Mouse (Mus musculus) left cerebral cortex, adult 18-20 months (tissue): ENCODE results near the gene Taf1c. TPM values are rescaled to one million over a fixed set of nuclear protein-coding genes. Genes with fewer than 3 reads are reported as not detected.

ENCODE experiments used
- DNase-seq, 2 experiments: peaks; one replicate each; pipeline ENCODE4 v3.0.0; 2021 to 2022; ENCODE audit warnings: low spot score in 2 of 2, mixed read lengths in 1 of 2
- total RNA-seq, 2 experiments: library from RNA; stranded (reverse); gene quantifications; 2 replicates each; pipeline ENCODE4 v1.2.3; 2021

Taf1c gene
- total RNA-seq, 2 experiments from 2014 or later, result 10.7 to 12.3 TPM

- DNase-seq, result no peak
Measured at GRCm38 (mm10) chr8:119575366-119575726, 29.7 kb downstream of the Taf1c start.

GRCm38 (mm10) chr8:119574437-119575365 lies 30.3 kb downstream of the Taf1c start, which contains the start of the genes Hsdl1 and Dnaaf1:
Gene Hsdl1 (minus strand): TSS chr8:119575183.
Gene Dnaaf1 (plus strand): TSS chr8:119575235.
- peak; percentile 97 to 99 for DNase-seq

GRCm38 (mm10) chr8:119572411-119572810 lies 32.6 kb downstream of the Taf1c start:
- no peak for DNase-seq

GRCm38 (mm10) chr8:119571135-119571534 lies 33.9 kb downstream of the Taf1c start:
- no peak for DNase-seq

- no peak for DNase-seq
Measured at GRCm38 (mm10) chr8:119569881-119570280, 35.1 kb downstream of the Taf1c start.

GRCm38 (mm10) chr8:119568951-119569350 lies 36.1 kb downstream of the Taf1c start:
- DNase-seq, result no peak

GRCm38 (mm10) chr8:119568251-119568650 lies 36.8 kb downstream of the Taf1c start:
- DNase-seq, result no peak

- no peak for DNase-seq
Measured at GRCm38 (mm10) chr8:119566367-119566766, 38.7 kb downstream of the Taf1c start.

- DNase-seq, result no peak
Measured at GRCm38 (mm10) chr8:119563849-119564251, 41.2 kb downstream of the Taf1c start.

- DNase-seq, result no peak
Measured at GRCm38 (mm10) chr8:119559402-119559720, 45.7 kb downstream of the Taf1c start.

GRCm38 (mm10) chr8:119558603-119559401 lies 46.2 kb downstream of the Taf1c start, which contains the start of gene Mbtps1:
Gene Mbtps1 (minus strand): TSS chr8:119558735.
- peak; percentile 96 to 98 for DNase-seq

- DNase-seq, result peak in 1 of 2 experiments; percentile 69
Measured at GRCm38 (mm10) chr8:119557821-119558602, 47.0 kb downstream of the Taf1c start.

GRCm38 (mm10) chr8:119557132-119557531 lies 47.9 kb downstream of the Taf1c start:
- no peak for DNase-seq

GRCm38 (mm10) chr8:119555861-119556260 lies 49.2 kb downstream of the Taf1c start:
- DNase-seq, result no peak

GRCm38 (mm10) chr8:119552967-119553366 lies 52.1 kb downstream of the Taf1c start:
- DNase-seq, result no peak

- DNase-seq, result no peak
Measured at GRCm38 (mm10) chr8:119548560-119549113, 56.4 kb downstream of the Taf1c start.

Other genes starting within 250 kb of the Taf1c start
- gene Mlycd, start 210.3 kb downstream of the Taf1c start, total RNA-seq, result 10 to 100 TPM; 27.1 to 28.1 TPM
- gene Osgin1, start 171.1 kb downstream of the Taf1c start, total RNA-seq, result under 1 TPM; 0.45 to 0.72 TPM
- 10 to 100 TPM; 72.8 to 99.1 TPM for gene Necab2, start 158.5 kb downstream of the Taf1c start, total RNA-seq
- gene Slc38a8, start 103.5 kb downstream of the Taf1c start, total RNA-seq, result under 1 TPM; 0.26 to 0.93 TPM
- 10 to 100 TPM; 61.9 to 65.5 TPM for gene Mbtps1, start 46.5 kb downstream of the Taf1c start, total RNA-seq
- 10 to 100 TPM; 47.2 to 55.7 TPM for gene Hsdl1, start 30.0 kb downstream of the Taf1c start, total RNA-seq
- under 1 TPM; 0.19 to 0.21 TPM for gene Dnaaf1, start 30.0 kb downstream of the Taf1c start, total RNA-seq
- under 1 TPM; 0.37 to 0.45 TPM for gene Adad2, start 7.5 kb upstream of the Taf1c start, total RNA-seq
- 1 to 10 TPM; 2.1 to 2.9 TPM for gene Kcng4, start 30.5 kb upstream of the Taf1c start, total RNA-seq
- gene Wfdc1, start 61.1 kb upstream of the Taf1c start, total RNA-seq, result 1 to 10 TPM; 8.3 to 10.0 TPM
- 1 to 10 TPM; 1.9 to 2.1 TPM for gene Atp2c2, start 94.8 kb upstream of the Taf1c start, total RNA-seq
- 10 to 100 TPM; 14.5 to 15.3 TPM for gene Tldc1, start 173.2 kb upstream of the Taf1c start, total RNA-seq
- 10 to 100 TPM; 67.0 to 69.6 TPM for gene Cotl1, start 235.3 kb upstream of the Taf1c start, total RNA-seq